Mouse (Mus musculus): ENCODE data around the gene Stt3b.

The Stt3b gene

GRCm38 (mm10) chr9:115310346-115311222, at the start of gene Stt3b:
Stt3b (minus strand) TSS chr9:115310421.
- peak; percentile 100 for DNase-seq (ENCODE audit: low spot score)

- DNase-seq (ENCODE audit: low spot score) = no peak
These were observed 48.2 kb upstream of the Stt3b start for GRCm38 (mm10) chr9:115358421-115358820.

- no peak for DNase-seq (ENCODE audit: low spot score)
These were observed 47.8 kb upstream of the Stt3b start for GRCm38 (mm10) chr9:115357996-115358395.

- DNase-seq (ENCODE audit: low spot score) = no peak
These were observed 46.7 kb upstream of the Stt3b start for GRCm38 (mm10) chr9:115356731-115357458.

- DNase-seq (ENCODE audit: low spot score) = no peak
These were observed 45.8 kb upstream of the Stt3b start for GRCm38 (mm10) chr9:115355972-115356371.

GRCm38 (mm10) chr9:115349741-115350512, 39.7 kb upstream of the Stt3b start:
- DNase-seq (ENCODE audit: low spot score) = no peak

- no peak for DNase-seq (ENCODE audit: low spot score)
These were observed 38.9 kb upstream of the Stt3b start for GRCm38 (mm10) chr9:115349106-115349505.

GRCm38 (mm10) chr9:115344930-115345329, 34.7 kb upstream of the Stt3b start:
- DNase-seq (ENCODE audit: low spot score) = no peak

- no peak for DNase-seq (ENCODE audit: low spot score)
These were observed 31.4 kb upstream of the Stt3b start for GRCm38 (mm10) chr9:115341576-115341975.

GRCm38 (mm10) chr9:115340212-115340815, 30.1 kb upstream of the Stt3b start:
- DNase-seq (ENCODE audit: low spot score) = no peak

GRCm38 (mm10) chr9:115338816-115339215, 28.6 kb upstream of the Stt3b start:
- DNase-seq (ENCODE audit: low spot score) = no peak

- no peak for DNase-seq (ENCODE audit: low spot score)
These were observed 22.8 kb upstream of the Stt3b start for GRCm38 (mm10) chr9:115333016-115333415.

- no peak for DNase-seq (ENCODE audit: low spot score)
These were observed 22.1 kb upstream of the Stt3b start for GRCm38 (mm10) chr9:115332339-115332738.

GRCm38 (mm10) chr9:115330861-115331476, 20.7 kb upstream of the Stt3b start:
- DNase-seq (ENCODE audit: low spot score) = peak; percentile 45

GRCm38 (mm10) chr9:115326533-115326890, 16.3 kb upstream of the Stt3b start:
- no peak for DNase-seq (ENCODE audit: low spot score)

GRCm38 (mm10) chr9:115325831-115326532, 15.8 kb upstream of the Stt3b start:
- DNase-seq (ENCODE audit: low spot score) = no peak

- DNase-seq (ENCODE audit: low spot score) = no peak
These were observed 13.4 kb upstream of the Stt3b start for GRCm38 (mm10) chr9:115323572-115323971.

- no peak for DNase-seq (ENCODE audit: low spot score)
These were observed 12.2 kb upstream of the Stt3b start for GRCm38 (mm10) chr9:115322385-115322784.

GRCm38 (mm10) chr9:115321052-115321451, 10.8 kb upstream of the Stt3b start:
- DNase-seq (ENCODE audit: low spot score) = peak; percentile 14

- DNase-seq (ENCODE audit: low spot score) = no peak
These were observed 9.9 kb upstream of the Stt3b start for GRCm38 (mm10) chr9:115320156-115320555.

Measured in T-cell, adult 2 months (primary cell).